Mouse (Mus musculus) megakaryocyte-erythroid progenitor cell, adult 5-6 weeks (primary cell): ENCODE results near the gene Ang2. TPM values are rescaled to one million over a fixed set of nuclear protein-coding genes. Genes with fewer than 3 reads are reported as not detected.
A peak's percentile ranks its signal among the peaks of the same experiment; 100 is the strongest.
"Not testable (repeated sequence)": the region's sequence is repeated elsewhere in the genome, so short reads cannot be mapped to it uniquely, and the experiment has no call there.

Source experiments
- ATAC-seq: replicated peaks from 2 replicates; pipeline ENCODE4 v1.8.0; 2016; ENCODE audit warnings: mild to moderate bottlenecking, inconsistent platforms; ENCODE audit not compliant: severe bottlenecking, poor library complexity, low FRiP score, low TSS enrichment
- total RNA-seq, 2 experiments: library from RNA; stranded (forward) in 1 of 2; stranded (reverse) in 1 of 2; fragments of 200-1000, 215-1000 nt in 1 of 2; fragments of >200 nt in 1 of 2; fragmentation: Nextera tagmentation in 1 of 2; gene quantifications; 2 replicates each; pipeline ENCODE4 v1.2.3; 2014 to 2017

The Ang2 gene
- total RNA-seq (2014; fragmentation: Nextera tagmentation) (not detected in 2 replicates), total RNA-seq (2017) (not detected in 2 replicates)

- ATAC-seq, result no peak
These were observed at the start of gene Ang2 for GRCm38 (mm10) chr14:51199098-51200023. Ang2 (minus strand) TSS chr14:51199148.

- ATAC-seq, result no peak
These were observed 48.8 kb upstream of the Ang2 start for GRCm38 (mm10) chr14:51247736-51248135.

GRCm38 (mm10) chr14:51240899-51241298 lies 42.0 kb upstream of the Ang2 start:
- ATAC-seq, result peak; percentile 90

- not testable (repeated sequence) for ATAC-seq
These were observed 38.5 kb upstream of the Ang2 start for GRCm38 (mm10) chr14:51237488-51237887.

- not testable (repeated sequence) for ATAC-seq
These were observed 30.7 kb upstream of the Ang2 start for GRCm38 (mm10) chr14:51229657-51230056.

- not testable (repeated sequence) for ATAC-seq
These were observed 21.1 kb upstream of the Ang2 start for GRCm38 (mm10) chr14:51220075-51220474.

- no peak for ATAC-seq
These were observed 4.2 kb upstream of the Ang2 start, which contains the start of gene Ear14 for GRCm38 (mm10) chr14:51203115-51203514. Ear14 (plus strand) TSS chr14:51203391.

GRCm38 (mm10) chr14:51200466-51200865 lies 1.5 kb upstream of the Ang2 start:
- ATAC-seq, result no peak

- no peak for ATAC-seq
These were observed 1.1 kb upstream of the Ang2 start for GRCm38 (mm10) chr14:51200054-51200453.

GRCm38 (mm10) chr14:51195681-51196080 lies 3.3 kb downstream of the Ang2 start:
- no peak for ATAC-seq

- ATAC-seq, result not testable (repeated sequence)
These were observed 17.9 kb downstream of the Ang2 start for GRCm38 (mm10) chr14:51181051-51181450.

GRCm38 (mm10) chr14:51173843-51174242 lies 25.1 kb downstream of the Ang2 start:
- no peak for ATAC-seq

GRCm38 (mm10) chr14:51172947-51173346 lies 26.0 kb downstream of the Ang2 start:
- not testable (repeated sequence) for ATAC-seq

- peak; percentile 64; the same call in 1 of the 2 replicates for ATAC-seq
These were observed 26.7 kb downstream of the Ang2 start for GRCm38 (mm10) chr14:51172095-51172865.

- no peak for ATAC-seq
These were observed 32.9 kb downstream of the Ang2 start for GRCm38 (mm10) chr14:51166068-51166467.

GRCm38 (mm10) chr14:51165435-51165834 lies 33.5 kb downstream of the Ang2 start:
- ATAC-seq, result no peak

GRCm38 (mm10) chr14:51163323-51163722 lies 35.6 kb downstream of the Ang2 start:
- not testable (repeated sequence) for ATAC-seq

GRCm38 (mm10) chr14:51161976-51162375 lies 37.0 kb downstream of the Ang2 start, which contains the start of gene Rnase2b:
Rnase2b (plus strand) TSS chr14:51162260.
- ATAC-seq, result not testable (repeated sequence)

GRCm38 (mm10) chr14:51157072-51157471 lies 41.9 kb downstream of the Ang2 start:
- no peak for ATAC-seq

GRCm38 (mm10) chr14:51156736-51157068 lies 42.2 kb downstream of the Ang2 start:
- ATAC-seq, result no peak
